Mouse (Mus musculus) olfactory bulb, adult 2 months (tissue): Measurements from ENCODE around the gene Ccdc194.

Source experiments
- CTCF ChIP-seq: fragments of 200-500 bp; IDR thresholded peaks from 2 replicates; pipeline ENCODE4 v1.5.1; 2012; ENCODE audit warnings: low read depth, mild to moderate bottlenecking, low read length, moderate library complexity; ENCODE audit not compliant: insufficient read depth
- POLR2A ChIP-seq: fragments of 200-500 bp; IDR thresholded peaks from 2 replicates; pipeline ENCODE4 v1.6.1; 2012; ENCODE audit warnings: mild to moderate bottlenecking, low read depth, low read length, moderate library complexity; ENCODE audit not compliant: insufficient read depth

DNA sequence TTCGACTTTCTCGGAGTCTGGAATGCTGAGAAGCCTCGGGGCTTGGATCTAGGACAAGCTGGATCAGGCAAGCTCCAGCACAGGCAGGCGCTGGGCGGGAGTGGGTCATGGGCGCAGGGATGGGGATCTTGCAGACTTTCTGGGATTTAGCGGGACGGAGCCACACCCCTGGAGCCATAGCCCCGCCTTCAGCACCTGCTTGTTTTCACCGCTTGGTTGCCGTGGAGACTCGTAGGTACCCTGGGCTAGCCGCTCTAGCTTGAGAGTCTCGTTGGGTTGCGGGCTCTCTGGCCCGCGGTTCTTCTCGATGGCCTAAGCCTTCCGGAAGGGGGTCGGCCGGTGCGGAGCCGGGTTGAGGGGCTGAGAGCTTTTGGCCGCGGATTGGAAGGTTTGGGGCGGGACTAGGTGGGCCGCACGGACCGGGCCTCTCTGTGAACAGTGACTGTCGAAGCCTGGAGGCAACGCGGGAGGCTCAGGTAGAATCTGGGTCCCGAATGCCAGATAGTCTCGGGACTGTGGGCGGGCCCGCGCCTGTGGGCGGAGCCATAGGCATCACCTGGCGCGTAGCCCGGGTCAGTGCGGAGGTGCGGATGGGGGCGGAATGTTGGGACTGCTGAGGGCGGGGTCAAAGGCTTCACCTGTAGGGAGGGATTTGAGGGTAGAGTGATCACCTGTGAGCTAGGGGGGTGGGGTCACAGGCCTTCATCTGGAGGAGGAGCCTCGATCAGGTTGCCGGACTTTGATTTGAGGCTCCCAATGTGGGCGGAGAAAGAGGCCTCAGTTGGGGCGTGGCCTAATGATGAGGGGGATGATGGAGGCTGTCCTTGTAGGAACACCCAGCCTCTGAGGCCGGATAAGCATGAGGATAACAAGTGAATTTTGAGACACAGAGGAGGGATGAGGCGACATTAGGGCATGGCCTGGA is 44.1 kb upstream of the Ccdc194 start:
- TF ChIP-seq CTCF (no peak), POLR2A (no peak)
